Mouse (Mus musculus): ENCODE results near the gene Col26a1.

DNA sequence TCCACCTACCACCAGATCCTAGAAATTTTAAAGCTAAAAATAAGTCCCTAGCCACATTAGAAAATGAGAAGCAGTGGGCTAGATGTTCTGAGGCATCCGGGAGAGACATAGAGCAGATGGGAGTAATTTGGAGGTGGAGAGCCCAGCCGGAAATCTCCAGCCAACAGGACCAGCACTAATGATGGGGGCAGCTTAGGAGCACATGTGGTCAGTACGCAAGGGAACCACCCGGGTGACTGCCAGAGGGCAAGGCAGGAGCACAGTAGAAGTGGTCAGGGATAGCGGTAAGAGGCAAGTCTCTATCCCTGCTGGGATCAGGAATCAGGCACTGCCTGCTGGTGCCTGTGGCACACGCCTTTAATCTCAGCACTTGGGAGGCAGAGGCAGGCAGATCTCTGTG, 32.3 kb downstream of the Col26a1 start:
- no peak for TF ChIP-seq POU5F1 (IDR thresholded peaks at IDR 0.05; ENCODE audit: borderline replicate concordance, low read length)
- no peak for TF ChIP-seq CTCF (conservative IDR thresholded peaks at IDR 0.05; ENCODE audit: low read length)
- no peak for TF ChIP-seq NANOG (IDR thresholded peaks at IDR 0.05; ENCODE audit: borderline replicate concordance, low read length)

Measured in E14TG2a.4 (cell line).